Mouse (Mus musculus) frontal cortex, postnatal 25 days (tissue): ENCODE results near the gene Foxp1.

Experiments used
- DNase-seq, 2 experiments: peaks; one replicate each; pipeline ENCODE4 v3.0.0; 2022; ENCODE audit warnings: low spot score in 2 of 2

Foxp1 gene

DNA sequence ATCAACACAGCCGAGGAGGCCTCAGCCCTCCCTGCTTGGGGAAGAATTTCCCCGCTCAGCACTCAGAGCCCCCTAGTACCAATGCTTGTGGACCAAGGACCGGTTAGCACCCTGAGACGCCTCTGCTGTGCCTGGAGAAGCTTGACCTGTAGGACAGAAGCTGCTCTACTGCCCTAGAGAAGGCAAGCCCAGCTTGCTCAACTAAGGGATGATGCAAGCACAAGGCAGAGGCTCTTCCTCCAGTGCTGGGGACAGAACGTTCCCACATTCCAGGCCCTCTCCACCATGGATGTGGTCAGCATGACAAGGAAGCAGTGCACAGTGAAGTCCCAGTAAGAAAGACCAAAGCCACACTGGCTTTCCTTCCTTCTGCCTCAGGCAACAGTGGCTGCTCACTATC, 347.1 kb downstream of the Foxp1 start:
- no peak for DNase-seq

GRCm38 (mm10) chr6:99173902-99174210, 348.7 kb downstream of the Foxp1 start:
- no peak for DNase-seq

GRCm38 (mm10) chr6:99173066-99173901, 349.2 kb downstream of the Foxp1 start:
- no peak for DNase-seq

GRCm38 (mm10) chr6:99172589-99172986, 349.9 kb downstream of the Foxp1 start:
- no peak for DNase-seq

- no peak for DNase-seq
Observed at GRCm38 (mm10) chr6:99171901-99172588, 350.5 kb downstream of the Foxp1 start.

- no peak for DNase-seq
Observed at GRCm38 (mm10) chr6:99171281-99171825, 351.2 kb downstream of the Foxp1 start.

DNA sequence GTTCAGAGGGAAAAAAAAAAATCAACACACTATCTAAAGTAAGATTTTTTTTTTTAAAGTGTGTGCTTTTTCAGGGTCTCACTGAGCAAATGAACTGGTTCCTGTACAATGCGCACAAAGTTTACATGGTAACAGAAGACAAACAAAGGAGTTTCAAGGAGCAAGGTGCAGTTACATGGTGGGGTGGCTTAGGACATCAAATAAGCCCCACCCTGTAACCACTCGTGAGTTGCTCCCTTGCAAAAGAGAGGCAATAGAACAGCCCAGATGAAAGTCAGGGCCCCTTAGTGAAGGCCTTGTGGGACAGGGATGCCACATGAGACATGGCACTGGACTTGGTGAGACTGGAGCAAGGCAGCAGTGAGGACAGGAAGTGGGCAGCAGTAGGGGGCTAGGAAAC, 353.8 kb downstream of the Foxp1 start:
- no peak for DNase-seq

DNA sequence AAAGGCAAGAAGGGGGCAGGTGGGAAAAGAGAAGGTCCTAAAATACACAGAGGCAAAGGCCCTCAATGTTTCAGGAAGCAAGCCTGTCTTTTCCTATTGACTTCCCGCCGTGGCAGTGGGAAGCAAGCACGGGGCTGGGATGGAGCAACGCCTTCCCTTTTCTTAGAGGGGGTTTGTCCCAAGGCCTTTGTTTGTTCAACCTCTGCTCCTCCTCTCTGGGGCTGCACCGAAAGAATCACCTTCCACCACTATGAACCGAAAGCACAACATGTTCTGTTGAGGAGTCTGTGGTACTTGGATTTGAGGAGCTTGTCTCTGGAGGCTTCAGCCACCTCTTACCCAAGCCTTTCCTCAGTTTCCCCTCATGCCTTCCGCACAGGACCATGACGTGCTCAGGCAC, 355.5 kb downstream of the Foxp1 start:
- no peak for DNase-seq

GRCm38 (mm10) chr6:99166169-99166568, 356.4 kb downstream of the Foxp1 start:
- DNase-seq = no peak

GRCm38 (mm10) chr6:99164760-99165159, 357.8 kb downstream of the Foxp1 start:
- no peak for DNase-seq

DNA sequence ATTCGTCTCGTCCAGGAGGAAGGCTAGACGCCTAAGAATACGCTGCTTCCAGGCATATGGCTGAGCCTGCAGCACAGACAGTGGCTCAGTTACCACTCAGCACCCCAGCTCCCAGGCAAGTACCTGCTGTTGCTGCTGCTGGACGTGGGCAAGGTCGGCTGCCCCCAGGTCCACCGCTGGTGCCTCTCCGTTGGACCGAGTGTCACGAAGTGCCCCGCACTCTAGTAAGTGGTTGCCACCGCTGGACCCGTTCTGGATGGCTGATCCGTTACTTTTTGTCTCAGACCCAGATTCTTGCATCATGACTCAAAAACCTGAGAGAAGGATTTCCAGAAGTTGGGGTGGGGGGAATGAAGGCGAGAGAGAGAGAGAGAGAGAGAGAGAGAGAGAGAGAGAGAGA, 359.8 kb downstream of the Foxp1 start:
- DNase-seq = no peak

GRCm38 (mm10) chr6:99160348-99160693, 362.2 kb downstream of the Foxp1 start:
- DNase-seq = no peak

DNA sequence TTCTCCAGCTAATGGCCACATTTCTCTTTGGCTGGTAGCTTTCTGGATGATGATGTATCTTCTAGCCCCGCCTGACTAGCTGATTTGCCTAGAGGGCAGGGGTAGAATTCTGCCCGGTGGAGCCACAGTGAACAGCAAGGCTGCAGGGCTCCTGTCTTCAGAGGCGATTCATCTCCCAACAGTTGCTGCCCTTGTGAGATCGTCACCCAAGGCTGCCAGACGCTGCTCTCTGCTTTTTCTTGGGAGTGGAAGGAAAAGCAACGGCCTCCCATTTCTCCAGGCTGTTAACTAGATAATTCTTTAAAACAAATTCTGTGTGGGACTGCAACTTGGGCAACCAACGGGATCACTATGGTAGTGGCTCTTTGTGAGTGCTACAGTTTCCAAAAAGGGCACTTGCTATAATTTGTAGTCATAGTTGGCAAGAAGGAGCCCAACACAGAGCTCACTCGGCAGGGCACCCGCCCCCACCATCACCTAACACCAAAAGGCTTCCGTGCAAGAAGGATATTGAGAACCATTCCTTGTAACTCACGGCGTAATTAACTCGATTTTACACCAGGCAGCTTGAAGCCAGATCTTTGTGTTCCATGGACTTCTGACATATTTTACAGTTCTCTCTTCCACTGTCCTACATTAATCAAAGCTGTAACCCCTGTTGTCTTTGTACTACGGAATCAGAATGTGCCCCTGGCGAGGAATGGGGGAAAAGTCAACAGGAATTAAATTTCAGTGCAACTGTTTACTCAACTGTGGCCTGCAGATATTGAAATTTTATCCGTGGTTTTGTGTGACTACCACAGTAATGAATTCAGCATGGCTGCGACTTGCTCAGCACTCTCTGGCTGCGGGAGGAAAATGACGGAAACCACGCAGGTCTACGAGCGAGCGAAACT, 362.8 kb downstream of the Foxp1 start:
- no peak for DNase-seq

DNA sequence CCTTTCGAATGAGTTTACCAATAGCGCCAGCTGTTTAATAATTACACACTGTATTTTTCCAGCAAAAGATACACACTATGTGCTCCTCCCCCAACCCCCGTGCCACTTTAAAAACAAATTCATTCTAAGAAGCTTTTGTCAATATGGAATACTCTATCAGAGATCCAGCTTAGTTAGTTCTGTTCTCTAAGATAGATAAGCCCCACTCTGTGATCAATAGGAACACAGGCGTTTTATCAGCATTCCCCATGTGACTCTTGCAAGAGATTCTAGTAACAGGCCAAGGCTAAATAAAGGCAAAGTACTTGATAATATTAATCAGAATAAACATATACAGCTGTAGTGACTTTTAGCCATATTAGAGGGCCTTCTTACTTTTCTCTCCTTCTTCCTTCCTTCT, 368.8 kb downstream of the Foxp1 start:
- DNase-seq = no peak

DNA sequence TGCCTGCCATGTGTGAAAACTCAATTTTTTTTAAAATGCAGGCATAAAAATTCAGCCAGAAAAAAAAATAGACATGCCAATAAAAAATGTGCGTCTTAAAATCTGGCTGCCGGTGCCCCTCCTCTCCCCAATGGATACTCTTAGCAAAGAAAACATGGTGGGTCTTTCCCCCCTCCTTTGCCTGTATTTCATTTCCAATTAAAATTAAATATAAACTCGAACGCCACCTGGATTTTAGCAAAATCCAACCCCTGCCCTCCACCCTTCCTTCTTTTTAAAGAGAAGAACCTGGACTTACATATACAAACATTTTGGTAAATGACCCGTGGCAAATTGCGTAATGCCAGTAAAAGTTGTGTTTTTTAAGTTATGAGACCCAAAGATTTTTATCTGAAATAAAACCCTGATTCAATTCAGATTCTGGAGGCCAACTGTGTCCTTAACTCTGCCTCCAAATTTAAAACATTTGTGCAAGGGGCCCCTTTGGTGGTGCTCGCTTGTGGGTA, 376.1 kb downstream of the Foxp1 start:
- no peak for DNase-seq

GRCm38 (mm10) chr6:99145033-99145432, 377.5 kb downstream of the Foxp1 start:
- no peak for DNase-seq

- no peak for DNase-seq
Observed at GRCm38 (mm10) chr6:99143756-99144036, 378.8 kb downstream of the Foxp1 start.

GRCm38 (mm10) chr6:99142900-99143755, 379.4 kb downstream of the Foxp1 start:
- no peak for DNase-seq

DNA sequence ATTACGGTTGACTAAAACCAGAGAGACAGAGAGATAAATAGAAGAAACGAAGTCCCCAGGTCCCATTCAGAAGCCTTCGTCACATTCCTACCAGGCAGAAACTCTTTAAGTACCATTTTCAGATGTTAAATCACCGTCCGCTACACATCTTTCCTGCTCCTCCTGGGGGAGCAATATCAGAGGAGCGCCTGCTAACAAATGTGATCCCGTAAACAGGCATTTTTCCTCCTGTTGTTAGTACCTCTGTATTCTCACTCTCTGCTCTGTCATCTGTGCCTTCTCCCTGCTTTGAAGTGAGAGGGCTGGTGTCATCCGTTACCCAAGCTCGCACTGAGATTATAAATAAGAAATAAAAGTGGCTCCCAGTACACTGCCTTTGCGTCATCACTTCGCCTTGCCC, 384.5 kb downstream of the Foxp1 start:
- DNase-seq = no peak

DNA sequence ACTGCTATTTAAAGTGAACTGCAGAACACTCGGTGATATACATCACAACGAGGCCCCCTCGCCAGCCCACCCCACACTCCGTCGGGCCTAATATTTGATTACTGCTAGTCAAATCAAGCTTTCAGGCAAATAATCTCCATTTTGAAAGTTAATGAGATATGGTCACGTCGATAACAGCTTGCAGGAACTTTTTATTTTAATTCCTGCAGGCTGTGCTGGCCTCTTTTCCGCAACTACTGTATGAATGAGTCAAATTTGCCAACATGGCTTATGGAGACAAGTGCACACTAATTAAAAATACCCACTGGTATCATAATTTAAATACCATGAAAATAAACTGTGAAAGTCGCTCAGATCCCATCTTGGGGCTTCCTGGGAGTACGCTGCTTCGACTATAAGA, 385.4 kb downstream of the Foxp1 start:
- no peak for DNase-seq
